Mouse (Mus musculus) cortical plate, adult 2 months (tissue): ENCODE measurements around the gene Ndufs2. TPM values are rescaled to one million over a fixed set of nuclear protein-coding genes. Genes with fewer than 3 reads are reported as not detected.

ENCODE experiments used
- H3K27ac ChIP-seq: fragments of 200-500 bp; 2 replicates; pipeline ENCODE4 v1.5.1; 2012; ENCODE audit warnings: low read length, control low read depth, inconsistent platforms; ENCODE audit not compliant: insufficient read depth
- H3K4me1 ChIP-seq: fragments of 200-500 bp; 2 replicates; pipeline ENCODE4 v1.6.1; 2011; ENCODE audit warnings: low read length; ENCODE audit not compliant: control insufficient read depth, insufficient read depth
- H3K4me3 ChIP-seq: fragments of 200-500 bp; 2 replicates; pipeline ENCODE4 v1.5.1; 2011; ENCODE audit warnings: mild to moderate bottlenecking, low read length, control low read depth; ENCODE audit not compliant: insufficient read depth
- CTCF ChIP-seq: fragments of 200-500 bp; IDR thresholded peaks from 2 replicates; pipeline ENCODE4 v1.5.1; 2011; ENCODE audit warnings: mild to moderate bottlenecking, control low read depth, low read length; ENCODE audit not compliant: insufficient read depth; ENCODE audit errors: extremely low read depth
- POLR2A ChIP-seq: fragments of 200-500 bp; IDR thresholded peaks from 2 replicates; pipeline ENCODE4 v1.6.1; 2011; ENCODE audit warnings: mild to moderate bottlenecking, low read length, control low read depth; ENCODE audit not compliant: insufficient read depth; ENCODE audit errors: extremely low read depth
- polyA plus RNA-seq: library from polyadenylated mRNA; depleted of rRNA; stranded (reverse); fragments of >200 nt; gene quantifications from 2 replicates; pipeline ENCODE4 v1.2.3, GENCODE M21; 2012

Ndufs2 gene
- polyA plus RNA-seq, 1 experiment = 215 TPM

GRCm38 (mm10) chr1:171257781-171258180 is 6.6 kb upstream of the Ndufs2 start:
- Histone ChIP-seq H3K4me3 (no peak overlapping the region), H3K4me1 (peaks cover 4% of the 10 kb centered on the region)
- no peak for TF ChIP-seq POLR2A
- TF ChIP-seq CTCF = no peak

GRCm38 (mm10) chr1:171256937-171257548 is 5.9 kb upstream of the Ndufs2 start:
- peaks cover 1% of the 10 kb centered on the region; the same call in 1 of the 2 replicates for H3K4me1 ChIP-seq
- H3K27ac ChIP-seq = no peak overlapping the region
- no peak overlapping the region for H3K4me3 ChIP-seq
- TF ChIP-seq POLR2A = no peak
- TF ChIP-seq CTCF = peak; percentile 71; the same call in 1 of the 2 replicates

More at GRCm38 (mm10) chr1:171257781-171258180, 6.6 kb upstream of the Ndufs2 start:
- H3K27ac ChIP-seq = no peak overlapping the region

DNA sequence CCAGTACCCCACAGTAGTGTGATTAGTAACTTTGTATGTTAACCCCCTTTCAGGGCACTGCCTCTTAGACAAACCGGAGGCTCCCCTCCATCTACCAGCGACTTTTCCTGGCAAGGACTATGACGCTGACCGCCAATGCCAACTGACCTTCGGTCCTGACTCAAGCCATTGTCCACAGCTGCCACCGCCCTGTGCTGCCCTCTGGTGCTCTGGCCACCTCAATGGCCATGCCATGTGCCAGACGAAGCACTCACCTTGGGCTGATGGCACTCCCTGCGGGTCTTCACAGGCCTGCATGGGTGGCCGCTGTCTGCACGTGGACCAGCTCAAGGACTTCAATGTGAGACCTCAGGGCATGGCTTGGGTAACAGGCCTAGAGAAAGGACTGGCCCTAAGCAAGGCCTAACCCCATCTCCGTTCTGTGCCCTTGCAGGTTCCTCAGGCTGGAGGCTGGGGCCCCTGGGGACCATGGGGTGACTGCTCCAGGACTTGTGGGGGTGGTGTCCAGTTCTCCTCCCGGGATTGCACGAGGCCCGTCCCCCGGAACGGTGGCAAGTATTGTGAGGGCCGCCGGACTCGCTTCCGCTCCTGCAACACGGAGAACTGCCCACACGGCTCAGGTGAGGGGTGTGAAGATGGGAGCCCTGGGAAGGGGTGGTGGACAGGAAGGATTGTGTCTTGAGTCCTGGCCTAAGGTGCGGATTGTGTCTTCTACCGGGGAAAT is 5.1 kb upstream of the Ndufs2 start:
- H3K4me1 ChIP-seq = no peaks in the 10 kb centered on the region
- no peak overlapping the region for H3K4me3 ChIP-seq
- H3K27ac ChIP-seq = no peak overlapping the region
- TF ChIP-seq CTCF (no peak), POLR2A (no peak)

GRCm38 (mm10) chr1:171252415-171252814 is 1.2 kb upstream of the Ndufs2 start:
- H3K4me3 ChIP-seq = peak overlapping the region; percentile 0; the same call in 1 of the 2 replicates
- 0 out of 2 replicates have a peak overlapping the region, but pooled peaks have one; percentile 16 for H3K27ac ChIP-seq
- H3K4me1 ChIP-seq = no peaks in the 10 kb centered on the region
- TF ChIP-seq POLR2A = no peak
- no peak for TF ChIP-seq CTCF

GRCm38 (mm10) chr1:171251594-171252324 is 571 bp upstream of the Ndufs2 start:
- TF ChIP-seq POLR2A = no peak
- no peak for TF ChIP-seq CTCF
- H3K4me1 ChIP-seq = no peaks in the 10 kb centered on the region
- no peak overlapping the region for H3K27ac ChIP-seq
- H3K4me3 ChIP-seq = peak overlapping the region; percentile 0

DNA sequence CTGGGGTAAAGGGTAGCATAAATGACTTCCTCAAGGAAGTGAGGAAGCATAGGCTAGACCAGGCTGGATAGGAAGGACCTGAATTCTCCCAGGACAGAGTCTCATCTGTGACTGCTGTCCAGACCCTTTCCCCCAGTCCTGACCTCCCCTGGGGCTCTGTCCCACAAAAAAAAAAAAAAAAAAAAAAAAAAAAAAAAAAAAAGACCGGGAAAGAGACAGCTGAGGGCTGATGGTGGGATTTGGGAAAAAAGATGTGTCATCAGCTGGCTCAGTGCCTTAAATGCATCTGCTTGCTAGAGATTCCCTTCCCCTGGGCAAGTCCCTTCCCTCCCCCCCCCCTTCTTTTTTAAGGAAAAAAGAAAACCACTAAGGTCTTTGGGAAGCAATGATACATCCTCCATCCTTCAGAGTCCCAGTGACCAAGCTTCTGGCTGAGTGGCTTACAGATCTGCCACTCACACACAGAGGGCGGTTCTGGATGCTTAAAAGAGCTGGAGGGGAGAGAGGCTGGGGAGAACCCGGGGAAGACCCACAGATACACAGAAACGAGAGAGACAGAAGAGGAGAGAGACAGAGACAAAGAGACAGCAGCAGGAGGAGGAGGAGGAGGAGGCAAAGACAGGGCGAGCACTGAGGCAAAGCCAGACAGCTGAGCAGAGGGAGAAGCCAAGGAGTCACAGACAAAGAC is 1.1 kb downstream of the Ndufs2 start, which contains the start of gene Adamts4:
Gene Adamts4 (plus strand): TSS at position 509 of the 688 bp plus-strand sequence.
- H3K4me3 ChIP-seq = peak within 1 kb of the TSS; percentile 0; the same call in 1 of the 2 replicates
- H3K27ac ChIP-seq = peak within 1 kb of the TSS; percentile 91; the same call in 1 of the 2 replicates
- peaks cover under 1% of the 10 kb centered on the region; the same call in 1 of the 2 replicates for H3K4me1 ChIP-seq
- no peak for TF ChIP-seq CTCF
- peak; percentile 41; the same call in 1 of the 2 replicates for TF ChIP-seq POLR2A

GRCm38 (mm10) chr1:171248386-171249226 is 2.6 kb downstream of the Ndufs2 start:
- Histone ChIP-seq H3K27ac (peak overlapping the region; percentile 91), H3K4me1 (peaks cover 2% of the 10 kb centered on the region; the same call in 1 of the 2 replicates), H3K4me3 (no peak overlapping the region)
- no peak for TF ChIP-seq CTCF
- TF ChIP-seq POLR2A = no peak

DNA sequence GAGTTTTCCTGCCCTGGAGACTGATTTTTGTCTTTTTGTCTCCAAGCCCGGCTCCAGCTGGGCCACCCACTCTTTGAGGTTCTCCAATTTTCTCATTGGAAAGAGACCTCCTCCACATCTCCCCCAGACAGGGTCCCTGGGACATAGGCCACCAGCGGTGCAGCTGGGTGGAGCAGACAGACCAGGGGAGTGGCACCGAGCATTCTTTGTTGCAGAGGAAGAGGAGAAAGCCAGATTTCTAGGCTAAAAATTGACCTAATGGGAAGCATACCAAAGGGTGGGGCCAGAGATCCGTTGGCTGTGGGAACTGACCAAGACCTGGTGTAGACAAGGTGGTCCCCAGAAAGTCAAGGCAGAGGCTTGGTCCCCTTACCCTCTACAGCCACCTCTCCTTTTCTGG is 3.3 kb downstream of the Ndufs2 start:
- Histone ChIP-seq H3K27ac (peak overlapping the region; percentile 74), H3K4me1 (peaks cover 2% of the 10 kb centered on the region; the same call in 1 of the 2 replicates), H3K4me3 (no peak overlapping the region; the same call in 1 of the 2 replicates)
- TF ChIP-seq POLR2A (no peak), CTCF (no peak)

- TF ChIP-seq CTCF (no peak), POLR2A (no peak)
- Histone ChIP-seq H3K27ac (peak overlapping the region; percentile 74), H3K4me1 (peaks cover 2% of the 10 kb centered on the region; the same call in 1 of the 2 replicates), H3K4me3 (peak overlapping the region; percentile 68)
These were observed 3.7 kb downstream of the Ndufs2 start for GRCm38 (mm10) chr1:171247453-171247841.
